Mouse (Mus musculus) layer of hippocampus, adult 2 months (tissue): Measurements from ENCODE around the gene H2-Ob. TPM values are rescaled to one million over a fixed set of nuclear protein-coding genes. Genes with fewer than 3 reads are reported as not detected.

ENCODE experiments used
- DNase-seq, 2 experiments: peaks; one replicate each; pipeline ENCODE4 v3.0.0; 2022; ENCODE audit warnings: low spot score in 2 of 2
- H3K27ac ChIP-seq: fragments of 200-600 bp; 2 replicates; pipeline ENCODE4 v1.8.1; 2022
- H3K4me3 ChIP-seq: fragments of 200-600 bp; 2 replicates; pipeline ENCODE4 v1.8.1; 2022; ENCODE audit warnings: mild to moderate bottlenecking
- CTCF ChIP-seq: fragments of 200-600 bp; conservative IDR thresholded peaks from 2 replicates; pipeline ENCODE4 v1.8.1; 2022; ENCODE audit warnings: antibody characterized with exemption, mild to moderate bottlenecking, moderate library complexity
- total RNA-seq, 2 experiments: library from RNA; stranded (reverse); gene quantifications; 2 replicates each; pipeline ENCODE4 v1.2.3; 2021

H2-Ob gene
- total RNA-seq, 2 experiments from 2014 or later, result 0.17 TPM; not detected in 1

DNA sequence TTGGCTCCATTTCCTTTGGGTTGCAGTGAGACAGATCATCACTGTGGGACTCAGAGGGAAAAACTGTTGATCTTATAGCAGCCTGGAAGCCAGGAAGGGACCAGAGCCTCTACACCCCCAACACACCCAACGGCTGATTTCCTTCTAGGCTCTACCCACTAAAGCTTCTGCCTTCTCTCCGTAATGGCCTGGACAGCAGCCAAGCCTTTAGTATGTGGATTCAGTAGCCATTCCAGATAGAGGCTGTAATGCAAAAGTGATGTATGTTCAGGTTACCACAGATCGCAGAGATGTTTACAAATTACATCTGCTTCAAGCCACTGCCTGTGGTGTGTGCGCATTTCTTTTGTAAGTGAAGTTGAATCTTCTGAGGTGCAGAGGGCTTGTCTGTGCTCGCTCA lies 21.8 kb downstream of the H2-Ob start:
- no peak for DNase-seq
- no peak for TF ChIP-seq CTCF
- Histone ChIP-seq H3K4me3 (no peak overlapping the region), H3K27ac (no peak overlapping the region)

DNA sequence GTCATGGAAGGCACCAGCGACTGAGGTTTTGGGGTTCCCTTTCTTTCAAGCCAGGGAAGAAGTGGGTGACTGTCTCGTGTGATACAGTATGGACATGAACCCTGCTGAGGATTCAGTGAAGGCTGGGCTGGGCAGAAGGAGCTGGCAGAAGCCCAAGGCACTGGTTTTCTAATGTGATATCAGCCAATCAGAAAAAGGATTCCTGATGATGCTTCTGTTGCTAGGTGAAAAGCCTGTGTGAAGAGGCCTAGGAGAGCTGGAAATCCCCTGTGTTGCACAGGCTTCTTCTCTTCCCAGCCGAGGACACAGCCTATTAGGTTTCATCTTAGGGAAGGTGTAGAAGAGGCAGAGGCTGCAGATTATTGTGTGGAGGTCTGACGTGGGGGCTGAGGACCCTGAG lies 22.8 kb downstream of the H2-Ob start:
- Histone ChIP-seq H3K27ac (no peak overlapping the region), H3K4me3 (no peak overlapping the region)
- DNase-seq, result peak; percentile 67 to 69
- TF ChIP-seq CTCF, result no peak

DNA sequence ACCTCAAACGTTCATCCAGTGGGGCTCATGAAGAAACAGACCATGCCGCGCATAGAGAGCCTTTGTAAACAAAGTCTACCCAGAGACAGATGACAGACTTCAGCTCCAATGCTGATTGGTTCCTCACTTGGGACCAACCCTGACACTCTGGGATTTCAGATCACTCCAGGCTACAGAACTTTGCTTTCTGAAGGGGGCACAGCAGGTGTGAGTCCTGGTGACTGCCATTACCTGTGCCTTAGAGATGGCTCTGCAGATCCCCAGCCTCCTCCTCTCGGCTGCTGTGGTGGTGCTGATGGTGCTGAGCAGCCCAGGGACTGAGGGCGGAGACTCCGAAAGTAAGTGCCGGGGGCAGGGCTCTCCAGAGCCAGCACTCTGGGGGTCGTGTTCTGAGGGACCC lies 24.4 kb downstream of the H2-Ob start:
- H3K4me3 ChIP-seq, result peak overlapping the region; percentile 56
- no peak for TF ChIP-seq CTCF
- H3K27ac ChIP-seq, result no peak overlapping the region
- peak; percentile 68 to 77 for DNase-seq

DNA sequence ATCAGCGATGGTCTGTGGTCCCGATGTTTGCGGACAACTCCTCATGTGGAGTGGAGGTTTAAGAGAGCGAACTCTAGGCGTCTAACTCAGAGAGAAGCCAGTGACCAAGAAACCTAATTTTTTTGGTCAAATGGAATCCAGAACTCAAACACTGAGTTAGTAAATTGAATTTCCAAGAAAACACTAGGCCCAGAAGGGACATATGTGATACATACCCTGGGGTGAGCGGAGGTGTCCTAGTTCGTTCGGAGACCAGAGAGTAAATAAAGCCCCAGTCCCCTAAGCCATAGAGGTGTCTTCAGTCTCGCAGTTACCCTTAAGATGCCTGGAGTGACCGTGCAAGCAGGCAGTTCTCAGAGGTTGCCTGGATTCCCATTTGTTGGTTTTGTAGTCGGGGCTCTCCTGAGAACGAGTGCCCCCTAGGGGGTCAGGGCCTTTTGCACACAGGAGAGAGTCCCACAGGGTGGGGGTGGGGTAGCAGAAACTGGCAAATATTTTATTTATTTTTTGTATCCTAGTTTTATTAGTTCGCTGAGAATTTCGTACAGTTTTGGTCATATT lies 25.2 kb downstream of the H2-Ob start:
- DNase-seq, result no peak
- Histone ChIP-seq H3K27ac (no peak overlapping the region), H3K4me3 (no peak overlapping the region)
- TF ChIP-seq CTCF, result peak; percentile 41

DNA sequence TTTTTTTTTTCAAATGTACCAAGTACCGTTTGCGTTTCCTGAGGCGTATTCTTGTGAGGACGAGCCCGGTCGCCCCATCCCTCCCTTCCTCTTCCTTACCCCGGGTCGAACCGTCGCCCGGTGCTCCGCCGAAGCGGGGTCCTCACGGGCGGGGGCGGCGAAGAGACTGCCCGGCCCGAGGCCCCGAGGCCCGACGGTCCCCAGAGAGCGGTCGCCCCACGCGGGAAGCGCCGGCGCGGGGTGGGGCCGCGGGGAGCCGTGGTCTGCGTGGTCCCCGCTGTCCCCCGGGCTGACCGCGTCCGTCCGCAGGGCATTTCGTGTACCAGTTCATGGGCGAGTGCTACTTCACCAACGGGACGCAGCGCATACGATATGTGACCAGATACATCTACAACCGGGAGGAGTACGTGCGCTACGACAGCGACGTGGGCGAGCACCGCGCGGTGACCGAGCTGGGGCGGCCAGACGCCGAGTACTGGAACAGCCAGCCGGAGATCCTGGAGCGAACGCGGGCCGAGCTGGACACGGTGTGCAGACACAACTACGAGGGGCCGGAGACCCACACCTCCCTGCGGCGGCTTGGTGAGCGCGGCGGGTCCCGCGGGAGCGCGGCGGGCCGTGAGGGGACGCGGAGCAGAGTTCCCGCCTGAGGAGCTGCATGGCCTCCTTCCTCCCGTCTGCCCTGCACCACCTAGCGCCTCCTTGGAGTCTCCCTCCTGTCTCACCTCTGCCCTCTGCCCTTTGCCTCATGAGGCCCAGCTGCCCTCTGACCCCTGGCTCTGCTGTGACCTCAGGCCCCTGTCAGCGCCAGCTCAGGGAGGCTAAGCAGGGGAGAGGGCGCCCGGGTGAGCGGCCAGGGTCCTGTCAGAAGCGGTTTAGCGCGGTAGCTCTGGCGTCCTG lies 26.0 kb downstream of the H2-Ob start:
- DNase-seq, result no peak
- TF ChIP-seq CTCF, result no peak
- Histone ChIP-seq H3K27ac (no peak overlapping the region), H3K4me3 (peak overlapping the region; percentile 49)

DNA sequence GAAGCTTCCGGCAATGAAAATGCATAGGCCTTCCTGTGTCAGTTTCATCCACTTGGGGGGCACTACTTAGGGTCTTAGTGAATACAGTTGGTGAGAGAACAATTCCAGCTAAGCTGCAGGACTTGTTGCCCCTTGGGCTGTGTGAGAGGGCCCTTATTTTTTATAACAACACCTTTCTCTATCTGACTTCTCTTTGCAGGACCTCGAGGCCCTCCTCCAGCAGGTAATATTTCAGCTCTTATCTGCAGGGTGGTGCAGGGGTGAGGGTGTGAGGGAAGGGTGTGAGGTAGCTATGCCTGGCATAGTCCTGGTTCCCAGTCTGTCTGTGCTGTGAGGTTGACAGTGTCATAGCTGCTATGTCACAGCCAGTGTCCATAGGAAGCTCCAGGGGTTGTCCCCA lies 29.6 kb downstream of the H2-Ob start:
- no peak overlapping the region for H3K27ac ChIP-seq
- no peak for TF ChIP-seq CTCF
- no peak for DNase-seq
- H3K4me3 ChIP-seq, result no peak overlapping the region

DNA sequence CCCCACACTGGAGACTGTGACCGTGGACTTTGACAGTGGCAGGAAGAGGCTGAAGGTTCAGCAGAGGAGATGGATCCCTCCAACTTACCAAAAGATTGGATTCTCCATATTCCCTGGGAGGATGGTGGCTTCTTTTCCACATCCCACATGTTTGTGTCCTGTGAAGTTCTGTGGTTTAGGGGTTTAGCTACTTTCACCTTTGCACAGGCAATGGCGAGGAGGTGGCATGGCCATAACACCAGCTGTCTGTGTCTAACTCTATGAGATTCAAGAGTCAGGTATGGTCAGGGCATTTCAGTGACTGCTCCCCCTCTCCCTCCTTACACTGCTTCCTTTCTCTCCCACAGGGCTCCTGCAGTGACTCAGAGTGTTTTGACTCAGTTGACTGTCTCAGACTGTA lies 30.0 kb downstream of the H2-Ob start:
- TF ChIP-seq CTCF, result no peak
- no peak overlapping the region for H3K27ac ChIP-seq
- no peak overlapping the region for H3K4me3 ChIP-seq
- no peak for DNase-seq

DNA sequence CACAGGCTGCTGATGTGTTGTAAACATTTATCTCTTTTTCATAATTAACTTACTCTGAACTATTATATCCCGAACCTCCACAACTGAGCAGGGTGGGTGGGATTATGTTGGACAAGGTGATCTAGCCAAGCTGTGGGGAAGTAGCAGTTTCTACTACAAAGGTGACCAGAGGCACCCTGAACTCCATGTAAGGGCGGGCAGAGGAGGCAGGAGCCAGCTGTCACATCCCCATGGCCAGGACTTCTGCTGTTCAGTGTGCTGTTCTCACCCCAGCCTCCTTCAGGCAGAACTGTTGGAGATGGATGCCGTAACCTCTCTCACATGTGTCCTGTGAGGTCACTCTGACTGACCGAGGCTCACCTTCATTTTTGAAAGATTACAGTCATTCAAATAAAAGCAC lies 31.1 kb downstream of the H2-Ob start:
- TF ChIP-seq CTCF, result no peak
- H3K27ac ChIP-seq, result no peak overlapping the region
- no peak for DNase-seq
- no peak overlapping the region for H3K4me3 ChIP-seq

DNA sequence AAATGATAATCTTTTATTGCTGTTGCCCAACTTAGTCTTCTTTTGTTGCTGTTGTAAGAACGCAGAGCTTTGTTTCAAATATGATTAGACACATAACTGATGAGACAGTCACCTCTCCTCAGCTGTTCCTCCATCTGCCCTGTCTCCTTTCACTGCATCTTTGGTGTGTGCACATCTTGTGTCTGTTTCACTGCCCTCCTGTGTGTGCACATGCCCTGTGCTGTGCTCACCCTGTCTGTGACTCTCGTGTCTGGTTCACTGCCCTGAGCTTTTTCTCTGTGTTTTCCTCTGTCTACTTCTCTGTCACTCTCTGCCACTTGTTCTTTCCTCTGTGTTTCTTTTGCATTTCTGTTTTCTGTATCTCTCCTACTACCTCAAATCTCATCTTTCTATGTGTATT lies 31.5 kb downstream of the H2-Ob start:
- no peak overlapping the region for H3K27ac ChIP-seq
- no peak for DNase-seq
- no peak for TF ChIP-seq CTCF
- no peak overlapping the region for H3K4me3 ChIP-seq

DNA sequence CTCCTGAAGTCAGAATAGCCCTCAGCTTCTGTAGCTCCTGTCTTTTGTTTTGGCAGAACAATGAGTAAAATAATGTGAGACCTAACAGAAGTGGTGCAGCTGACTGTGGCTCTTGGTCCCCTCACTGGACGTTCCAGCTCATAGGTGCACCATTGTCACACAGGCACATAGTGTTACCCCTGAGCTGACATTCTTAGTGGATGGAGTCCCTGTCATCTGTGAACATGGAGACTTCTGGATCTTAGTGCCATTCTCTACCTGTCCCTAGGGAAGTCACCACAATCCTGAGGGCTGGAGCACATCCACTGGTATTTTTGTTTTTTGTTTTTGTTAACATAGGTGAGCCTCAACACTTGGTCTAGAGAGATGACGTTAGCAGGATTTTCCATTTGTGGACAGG lies 32.2 kb downstream of the H2-Ob start:
- Histone ChIP-seq H3K4me3 (no peak overlapping the region), H3K27ac (no peak overlapping the region)
- TF ChIP-seq CTCF, result no peak
- DNase-seq, result no peak

DNA sequence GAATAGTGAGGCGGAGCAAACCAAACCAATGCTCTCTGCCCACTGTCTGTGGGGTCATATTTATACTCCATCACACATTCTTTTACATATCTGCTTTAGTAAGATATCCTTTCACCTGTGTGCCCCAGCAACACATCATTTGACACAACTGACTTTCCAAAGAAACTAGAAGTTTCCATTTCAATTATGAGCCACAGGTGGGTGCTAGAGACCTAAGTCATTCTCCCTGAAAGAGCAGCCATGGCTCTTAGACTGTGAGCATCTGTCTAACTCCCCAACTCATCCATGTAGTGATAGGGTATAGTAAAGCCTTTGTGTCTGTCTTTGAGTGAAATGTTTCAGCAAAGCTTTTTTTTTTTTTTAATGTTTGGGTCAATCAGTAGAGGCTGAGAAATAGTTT lies 33.4 kb downstream of the H2-Ob start:
- DNase-seq, result no peak
- no peak overlapping the region for H3K4me3 ChIP-seq
- no peak for TF ChIP-seq CTCF
- no peak overlapping the region for H3K27ac ChIP-seq

DNA sequence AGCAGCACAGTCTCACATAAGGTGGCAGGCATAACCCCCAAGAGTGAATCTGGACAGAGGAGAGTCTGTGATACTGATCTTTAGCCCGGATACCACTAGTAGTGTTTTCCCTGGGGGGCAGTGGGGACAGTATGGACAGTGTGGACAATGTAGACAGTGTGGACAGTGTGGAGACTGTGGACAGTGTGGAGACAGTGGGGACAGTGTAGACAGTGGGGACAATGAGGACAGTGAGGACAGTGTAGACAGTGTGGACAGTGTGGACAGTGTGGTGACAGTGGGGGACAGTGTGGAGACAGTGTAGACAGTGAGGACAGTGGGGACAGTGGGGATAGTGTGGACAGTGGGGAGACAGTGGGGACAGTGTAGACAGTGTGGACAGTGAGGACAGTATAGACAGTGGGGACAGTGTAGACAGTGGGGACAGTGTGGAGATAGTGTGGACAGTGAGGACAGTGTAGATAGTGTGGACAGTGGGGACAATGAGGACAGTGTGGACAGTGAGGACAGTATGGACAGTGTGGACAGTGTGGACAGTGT lies 41.9 kb downstream of the H2-Ob start:
- no peak for TF ChIP-seq CTCF
- no peak for DNase-seq
- H3K4me3 ChIP-seq, result no peak overlapping the region
- no peak overlapping the region for H3K27ac ChIP-seq

DNA sequence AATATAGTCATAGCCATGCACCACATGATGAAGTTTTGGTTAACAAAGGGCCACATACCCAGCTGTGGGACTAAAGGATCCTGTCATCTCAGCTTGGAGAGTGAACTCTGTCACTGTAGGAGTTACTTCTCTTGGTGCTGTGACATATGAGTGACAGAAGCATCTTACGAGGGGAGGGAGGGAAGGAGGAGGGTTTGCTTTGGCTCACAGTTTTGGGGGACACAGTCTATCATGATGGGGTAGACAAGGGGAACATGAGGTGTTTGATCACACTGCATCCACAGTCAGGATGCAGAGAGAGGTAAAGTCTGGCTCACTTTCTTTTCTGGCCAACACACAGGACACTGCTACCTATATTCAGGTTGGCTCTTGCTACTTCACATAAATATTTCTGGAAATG lies 43.1 kb downstream of the H2-Ob start:
- DNase-seq, result no peak
- TF ChIP-seq CTCF, result no peak
- Histone ChIP-seq H3K27ac (no peak overlapping the region), H3K4me3 (no peak overlapping the region)

DNA sequence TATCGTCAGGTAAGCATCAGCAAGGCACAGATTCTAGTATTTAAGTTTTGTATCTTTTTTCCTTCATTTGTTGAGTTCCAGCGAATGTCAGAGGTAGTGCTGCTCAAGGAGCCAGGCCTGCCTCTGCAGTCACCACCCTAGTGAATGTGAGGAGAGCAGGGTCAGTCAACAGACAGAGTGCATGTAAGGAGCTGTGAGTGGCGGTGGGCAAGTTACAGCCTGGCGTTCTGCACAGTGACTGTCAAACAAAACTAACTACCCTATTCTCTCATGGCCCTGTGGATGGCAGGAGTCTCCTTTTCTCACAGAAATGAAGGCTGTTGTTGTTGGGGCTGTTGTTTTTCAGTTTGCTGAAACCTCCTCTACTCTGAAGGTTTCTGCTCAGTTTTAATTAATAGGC lies 46.7 kb downstream of the H2-Ob start:
- Histone ChIP-seq H3K4me3 (no peak overlapping the region), H3K27ac (no peak overlapping the region)
- DNase-seq, result no peak
- TF ChIP-seq CTCF, result no peak
